Mouse (Mus musculus) CH12.LX (cell line): ENCODE measurements around the gene Klk1b3. TPM values are rescaled to one million over a fixed set of nuclear protein-coding genes. Genes with fewer than 3 reads are reported as not detected.
"Not testable (repeated sequence)": the region's sequence is repeated elsewhere in the genome, so short reads cannot be mapped to it uniquely, and the experiment has no call there.

Source experiments
- DNase-seq: peaks from one replicate; pipeline ENCODE4 v3.0.0-alpha.2; 2013; ENCODE audit errors: extremely low read depth
- H3K27ac ChIP-seq: 2 replicates; pipeline ENCODE4 v1.5.1; 2012; ENCODE audit warnings: low read depth, mild to moderate bottlenecking, control low read depth, moderate library complexity; ENCODE audit not compliant: insufficient read depth
- H3K27me3 ChIP-seq: replicated peaks from 2 replicates; pipeline ENCODE3; 2012; ENCODE audit warnings: inconsistent platforms
- H3K36me3 ChIP-seq, 2 experiments: replicated peaks in 1 of 2; 2 replicates each; pipeline versions ENCODE3 to v1.6.1; 2012; ENCODE audit warnings: inconsistent platforms in 1 of 2, low read length in 1 of 2, mild to moderate bottlenecking in 1 of 2, mixed read lengths in 1 of 2, moderate library complexity in 1 of 2; ENCODE audit not compliant: control insufficient read depth in 1 of 2, insufficient read depth in 1 of 2
- H3K4me1 ChIP-seq, 2 experiments: 2 replicates each; pipeline ENCODE4 v1.6.1; 2012; ENCODE audit warnings: inconsistent platforms in 1 of 2, moderate library complexity in 1 of 2; ENCODE audit not compliant: insufficient read depth in 2 of 2, control insufficient read depth in 1 of 2
- H3K4me2 ChIP-seq: 2 replicates; pipeline ENCODE4 v1.6.1; 2012; ENCODE audit warnings: low read depth, mild to moderate bottlenecking, control low read depth; ENCODE audit not compliant: poor library complexity, insufficient read depth, severe bottlenecking
- H3K4me3 ChIP-seq, 3 experiments: fragments of 150-350 bp in 1 of 3; sonication (generic) in 1 of 3; replicated peaks in 1 of 3; 2 replicates each; pipeline versions ENCODE3 to v1.5.1; 2011 to 2012; ENCODE audit warnings: low read depth in 2 of 3, low read length in 2 of 3, mild to moderate bottlenecking in 2 of 3, moderate library complexity in 2 of 3, control low read depth in 1 of 3, improper control_type of control experiment in 1 of 3, inconsistent platforms in 1 of 3, mixed read lengths in 1 of 3; ENCODE audit not compliant: poor library complexity in 1 of 3
- H3K79me2 ChIP-seq: replicated peaks from 2 replicates; pipeline ENCODE4 v1.6.1; 2012; ENCODE audit warnings: mild to moderate bottlenecking, moderate library complexity; ENCODE audit not compliant: control insufficient read depth, poor library complexity, insufficient read depth, severe bottlenecking; ENCODE audit errors: extremely low read depth
- H3K9ac ChIP-seq: 2 replicates; pipeline ENCODE4 v1.6.1; 2012; ENCODE audit warnings: low read depth, mild to moderate bottlenecking, control low read depth, moderate library complexity; ENCODE audit not compliant: insufficient read depth
- H3K9me3 ChIP-seq: replicated peaks from 2 replicates; pipeline ENCODE3; 2012; ENCODE audit warnings: low read length, inconsistent platforms, mixed read lengths
- BHLHE40 ChIP-seq: IDR thresholded peaks from 2 replicates; pipeline ENCODE4 v1.6.1; 2011; ENCODE audit warnings: mild to moderate bottlenecking, low read depth, low read length, improper control_type of control experiment
- CHD2 ChIP-seq: IDR thresholded peaks from 2 replicates; pipeline ENCODE4 v1.6.1; 2011; ENCODE audit warnings: low read length, improper control_type of control experiment
- CTCF ChIP-seq, 2 experiments: IDR thresholded peaks in 1 of 2; conservative IDR thresholded peaks in 1 of 2; 2 replicates each; pipeline ENCODE4 v1.5.1; 2011 to 2012; ENCODE audit warnings: low read depth in 2 of 2, low read length in 2 of 2, improper control_type of control experiment in 1 of 2, inconsistent platforms in 1 of 2, mild to moderate bottlenecking in 1 of 2, moderate library complexity in 1 of 2
- E2F4 ChIP-seq: IDR thresholded peaks from 2 replicates; pipeline ENCODE4 v1.6.1; 2011; ENCODE audit warnings: low read depth, low read length, improper control_type of control experiment; ENCODE audit not compliant: insufficient replicate concordance
- ELF1 ChIP-seq: IDR thresholded peaks from 2 replicates; pipeline ENCODE4 v1.6.1; 2014; ENCODE audit warnings: low read depth, mild to moderate bottlenecking, inconsistent platforms, low read length, improper control_type of control experiment
- EP300 ChIP-seq: IDR thresholded peaks from 2 replicates; pipeline ENCODE4 v1.6.1; 2011; ENCODE audit warnings: low read length, improper control_type of control experiment
- ETS1 ChIP-seq: conservative IDR thresholded peaks from 2 replicates; pipeline ENCODE4 v1.6.1; 2012; ENCODE audit warnings: low read depth, mild to moderate bottlenecking, inconsistent platforms, low read length, improper control_type of control experiment, moderate library complexity
- HCFC1 ChIP-seq: IDR thresholded peaks from 2 replicates; pipeline ENCODE4 v1.6.1; 2012; ENCODE audit warnings: low read depth, mild to moderate bottlenecking, inconsistent platforms, low read length, improper control_type of control experiment
- KAT2A ChIP-seq: IDR thresholded peaks from 2 replicates; pipeline ENCODE4 v1.6.1; 2012; ENCODE audit warnings: low read length, improper control_type of control experiment, inconsistent platforms; ENCODE audit not compliant: insufficient replicate concordance
- MAFK ChIP-seq: IDR thresholded peaks from 2 replicates; pipeline ENCODE4 v1.6.1; 2011; ENCODE audit warnings: low read length, improper control_type of control experiment; ENCODE audit not compliant: insufficient replicate concordance
- MAZ ChIP-seq: IDR thresholded peaks from 2 replicates; pipeline ENCODE4 v1.6.1; 2012; ENCODE audit warnings: low read depth, mild to moderate bottlenecking, inconsistent platforms, low read length, improper control_type of control experiment, moderate library complexity
- MXI1 ChIP-seq: IDR thresholded peaks from 2 replicates; pipeline ENCODE4 v1.6.1; 2011; ENCODE audit warnings: mild to moderate bottlenecking, low read depth, low read length, improper control_type of control experiment
- NRF1 ChIP-seq: IDR thresholded peaks from 2 replicates; pipeline ENCODE4 v1.6.1; 2014; ENCODE audit warnings: low read depth, mild to moderate bottlenecking, inconsistent platforms, low read length, improper control_type of control experiment, moderate library complexity
- RCOR1 ChIP-seq: conservative IDR thresholded peaks from 2 replicates; pipeline ENCODE4 v1.6.1; 2012; ENCODE audit warnings: low read depth, mild to moderate bottlenecking, inconsistent platforms, low read length, improper control_type of control experiment
- SMC3 ChIP-seq: IDR thresholded peaks from 2 replicates; pipeline ENCODE4 v1.6.1; 2011; ENCODE audit warnings: low read depth, low read length, improper control_type of control experiment
- TBP ChIP-seq: conservative IDR thresholded peaks from 2 replicates; pipeline ENCODE4 v1.6.1; 2011; ENCODE audit warnings: low read depth, low read length, improper control_type of control experiment
- TCF12 ChIP-seq: IDR thresholded peaks from 2 replicates; pipeline ENCODE4 v1.6.1; 2014; ENCODE audit warnings: low read depth, mild to moderate bottlenecking, inconsistent platforms, low read length, improper control_type of control experiment
- ZC3H11A ChIP-seq: IDR thresholded peaks from 2 replicates; pipeline ENCODE4 v1.6.1; 2012; ENCODE audit warnings: low read depth, mild to moderate bottlenecking, inconsistent platforms, low read length, improper control_type of control experiment
- ZKSCAN1 ChIP-seq: IDR thresholded peaks from 2 replicates; pipeline ENCODE4 v1.6.1; 2012; ENCODE audit warnings: low read depth, inconsistent platforms, low read length, improper control_type of control experiment, borderline replicate concordance
- ZMIZ1 ChIP-seq: IDR thresholded peaks from 2 replicates; pipeline ENCODE4 v1.6.1; 2012; ENCODE audit warnings: low read depth, mild to moderate bottlenecking, inconsistent platforms, low read length, improper control_type of control experiment
- dilution Hi-C: fragments of 300-500 bp; cut with MboI; formaldehyde crosslinking; loops from 2 replicates; pipeline ENCODE4 v1.14.3; 2020; ENCODE audit warnings: low sequenced_read_pairs; ENCODE audit not compliant: extremely low pct_unique_long_range_greater_than_20kb, extremely low pct_ligation_motif_present
- in situ Hi-C: fragments of 300-500 bp; cut with MboI; formaldehyde crosslinking; loops from 3 replicates; pipeline ENCODE4 v1.14.3; 2019; ENCODE audit warnings: low sequenced_read_pairs, low pct_ligation_motif_present, low pct_unique_long_range_greater_than_20kb, mixed read lengths
- polyA plus RNA-seq: library from polyadenylated mRNA; unstranded; fragments of >175 nt; gene quantifications from 2 replicates; pipeline ENCODE4 v1.2.1, GENCODE M21; 2012; ENCODE audit warnings: low read depth; ENCODE audit not compliant: insufficient read length
- total RNA-seq, 2 experiments: library from RNA; depleted of rRNA; stranded (reverse); fragments of 300-350 nt in 1 of 2; fragments of >200 nt in 1 of 2; gene quantifications; 2 replicates each; pipeline ENCODE4 v1.2.3; 2012 to 2014

Gene Klk1b3
- total and polyA plus RNA-seq, 3 experiments, result not detected

DNA sequence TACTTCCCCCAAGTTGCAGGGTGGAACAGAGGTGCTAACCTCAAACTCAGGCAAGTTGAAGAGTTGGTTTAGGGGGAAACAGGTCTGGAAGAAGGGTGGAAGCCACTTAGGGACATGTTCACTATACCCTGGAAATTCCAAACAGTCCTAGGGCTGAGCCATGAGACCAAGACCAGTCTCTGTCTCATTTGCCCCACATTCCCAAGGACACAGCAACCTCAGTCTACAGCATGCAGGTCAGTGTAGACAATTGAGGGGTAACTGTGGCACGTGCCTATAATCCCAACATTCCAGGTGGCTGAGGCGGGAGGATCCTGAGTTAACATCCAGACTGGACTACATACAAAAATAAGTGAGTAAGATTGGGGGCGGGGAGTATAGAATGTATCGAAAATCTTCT is 51.3 kb downstream of the Klk1b3 start:
- no peak for TF ChIP-seq ZC3H11A
- no peak for TF ChIP-seq HCFC1
- TF ChIP-seq SMC3, result no peak
- no peak for TF ChIP-seq CHD2
- no peak for TF ChIP-seq ETS1
- TF ChIP-seq ELF1, result no peak
- TF ChIP-seq MXI1, result no peak
- TF ChIP-seq ZMIZ1, result no peak
- no peak for TF ChIP-seq MAZ
- no peak for TF ChIP-seq TCF12
- TF ChIP-seq RCOR1, result no peak
- no peak for TF ChIP-seq KAT2A
- TF ChIP-seq CTCF (conservative IDR thresholded peaks at IDR 0.05 in 1 of 2, IDR thresholded peaks at IDR 0.05 in 1 of 2; ENCODE audit: low read depth in 2 of 2, low read length in 2 of 2), result no peak
- no peak for TF ChIP-seq E2F4
- no peak for TF ChIP-seq NRF1
- TF ChIP-seq ZKSCAN1, result no peak
- no peak for TF ChIP-seq TBP
- TF ChIP-seq BHLHE40, result no peak
- TF ChIP-seq EP300, result no peak
- TF ChIP-seq MAFK, result no peak
- Histone ChIP-seq H3K9me3 (no peaks in the 10 kb centered on the region), H3K9ac (no peak overlapping the region), H3K4me2 (no peak overlapping the region), H3K4me1 (peaks cover 12 to 61% of the 10 kb centered on the region in 2 experiments), H3K27ac (no peak overlapping the region), H3K27me3 (no peaks in the 10 kb centered on the region), H3K4me3 (no peak overlapping the region), H3K36me3 (peaks cover 36 to 54% of the 10 kb centered on the region in 2 experiments), H3K79me2 (peaks cover 18% of the 10 kb centered on the region)
- in situ Hi-C loops (no loop called here), dilution Hi-C loops (no loop called here)
- DNase-seq, result no peak

GRCm38 (mm10) chr7:44250732-44251275 is 52.8 kb downstream of the Klk1b3 start:
- H3K9me3 ChIP-seq, DNase-seq, dilution Hi-C loops, H3K4me3 ChIP-seq, H3K27ac ChIP-seq, H3K4me2 ChIP-seq, H3K9ac ChIP-seq, H3K27me3 ChIP-seq, in situ Hi-C loops: not testable (repeated sequence)
- H3K36me3 ChIP-seq, result peaks cover 36 to 54% of the 10 kb centered on the region in 2 experiments
- H3K4me1 ChIP-seq, result peaks cover 15 to 70% of the 10 kb centered on the region in 2 experiments
- H3K79me2 ChIP-seq, result peaks cover 14% of the 10 kb centered on the region

Other genes with a start within 250 kb of the Klk1b3 start
Only the 20 nearest of the 23 such genes appear.
- not detected in 2 replicates for gene Klk1b9, start 222.1 kb upstream of the Klk1b3 start, total RNA-seq (2012; rRNA removed)
- gene Klk1b9, start 222.1 kb upstream of the Klk1b3 start, total RNA-seq (2014; rRNA removed), result not detected in 2 replicates
- not detected in 2 replicates for gene Klk1b9, start 222.1 kb upstream of the Klk1b3 start, polyA plus RNA-seq
- gene Klk1b11, start 202.3 kb upstream of the Klk1b3 start, total RNA-seq (2012; rRNA removed), result not detected in 2 replicates
- not detected in 2 replicates for gene Klk1b11, start 202.3 kb upstream of the Klk1b3 start, total RNA-seq (2014; rRNA removed)
- gene Klk1b11, start 202.3 kb upstream of the Klk1b3 start, polyA plus RNA-seq, result not detected in 2 replicates
- not detected in 2 replicates for gene Klk1b26, start 186.0 kb upstream of the Klk1b3 start, total RNA-seq (2012; rRNA removed)
- gene Klk1b26, start 186.0 kb upstream of the Klk1b3 start, total RNA-seq (2014; rRNA removed), result not detected in 2 replicates
- not detected in 2 replicates for gene Klk1b26, start 186.0 kb upstream of the Klk1b3 start, polyA plus RNA-seq
- 0.29 TPM in 1 of 2 replicates, not detected in the other for gene Klk1b27, start 145.9 kb upstream of the Klk1b3 start, total RNA-seq (2012; rRNA removed)
- 0.69 and 0.75 TPM in 2 replicates for gene Klk1b27, start 145.9 kb upstream of the Klk1b3 start, total RNA-seq (2014; rRNA removed)
- not detected in 2 replicates for gene Klk1b27, start 145.9 kb upstream of the Klk1b3 start, polyA plus RNA-seq
- not detected in 2 replicates for gene Klk1b21, start 95.9 kb upstream of the Klk1b3 start, total RNA-seq (2012; rRNA removed)
- not detected in 2 replicates for gene Klk1b21, start 95.9 kb upstream of the Klk1b3 start, total RNA-seq (2014; rRNA removed)
- gene Klk1b21, start 95.9 kb upstream of the Klk1b3 start, polyA plus RNA-seq, result not detected in 2 replicates
- gene Klk1b22, start 85.5 kb upstream of the Klk1b3 start, total RNA-seq (2012; rRNA removed), result not detected in 2 replicates
- not detected in 2 replicates for gene Klk1b22, start 85.5 kb upstream of the Klk1b3 start, total RNA-seq (2014; rRNA removed)
- not detected in 2 replicates for gene Klk1b22, start 85.5 kb upstream of the Klk1b3 start, polyA plus RNA-seq
- not detected in 2 replicates for gene Klk1b16, start 61.4 kb upstream of the Klk1b3 start, total RNA-seq (2012; rRNA removed)
- gene Klk1b16, start 61.4 kb upstream of the Klk1b3 start, total RNA-seq (2014; rRNA removed), result not detected in 2 replicates
- gene Klk1b16, start 61.4 kb upstream of the Klk1b3 start, polyA plus RNA-seq, result not detected in 2 replicates
- gene Klk1b24, start 10.0 kb upstream of the Klk1b3 start, total RNA-seq (2012; rRNA removed), result not detected in 2 replicates
- gene Klk1b24, start 10.0 kb upstream of the Klk1b3 start, total RNA-seq (2014; rRNA removed), result not detected in 2 replicates
- not detected in 2 replicates for gene Klk1b24, start 10.0 kb upstream of the Klk1b3 start, polyA plus RNA-seq
- not detected in 2 replicates for gene Klk1b4, start 9.2 kb downstream of the Klk1b3 start, total RNA-seq (2012; rRNA removed)
- not detected in 2 replicates for gene Klk1b4, start 9.2 kb downstream of the Klk1b3 start, total RNA-seq (2014; rRNA removed)
- not detected in 2 replicates for gene Klk1b4, start 9.2 kb downstream of the Klk1b3 start, polyA plus RNA-seq
- not detected in 2 replicates for gene Klk1b5, start 17.8 kb downstream of the Klk1b3 start, total RNA-seq (2012; rRNA removed)
- not detected in 2 replicates for gene Klk1b5, start 17.8 kb downstream of the Klk1b3 start, total RNA-seq (2014; rRNA removed)
- not detected in 2 replicates for gene Klk1b5, start 17.8 kb downstream of the Klk1b3 start, polyA plus RNA-seq
- gene Klk1, start 27.2 kb downstream of the Klk1b3 start, total RNA-seq (2012; rRNA removed), result not detected in 2 replicates
- 0.27 TPM in 1 of 2 replicates, not detected in the other for gene Klk1, start 27.2 kb downstream of the Klk1b3 start, total RNA-seq (2014; rRNA removed)
- gene Klk1, start 27.2 kb downstream of the Klk1b3 start, polyA plus RNA-seq, result not detected in 2 replicates
- gene Gm36864, start 38.0 kb downstream of the Klk1b3 start, total RNA-seq (2012; rRNA removed), result not detected in 2 replicates
- gene Gm36864, start 38.0 kb downstream of the Klk1b3 start, total RNA-seq (2014; rRNA removed), result not detected in 2 replicates
- 0.16 TPM in 1 of 2 replicates, not detected in the other for gene Gm36864, start 38.0 kb downstream of the Klk1b3 start, polyA plus RNA-seq
- 0.25 and 0.38 TPM in 2 replicates for gene 1700028J19Rik, start 48.5 kb downstream of the Klk1b3 start, total RNA-seq (2012; rRNA removed)
- 0.36 and 0.44 TPM in 2 replicates for gene 1700028J19Rik, start 48.5 kb downstream of the Klk1b3 start, total RNA-seq (2014; rRNA removed)
- gene 1700028J19Rik, start 48.5 kb downstream of the Klk1b3 start, polyA plus RNA-seq, result 0.60 and 0.86 TPM in 2 replicates
- gene 2410002F23Rik, start 48.5 kb downstream of the Klk1b3 start, total RNA-seq (2012; rRNA removed), result 44.4 and 64.0 TPM in 2 replicates
- gene 2410002F23Rik, start 48.5 kb downstream of the Klk1b3 start, total RNA-seq (2014; rRNA removed), result 67.0 and 69.6 TPM in 2 replicates
- gene 2410002F23Rik, start 48.5 kb downstream of the Klk1b3 start, polyA plus RNA-seq, result 91.0 and 96.1 TPM in 2 replicates
- gene Acp4, start 59.2 kb downstream of the Klk1b3 start, total RNA-seq (2012; rRNA removed), result 0.08 TPM in 1 of 2 replicates, not detected in the other
- gene Acp4, start 59.2 kb downstream of the Klk1b3 start, total RNA-seq (2014; rRNA removed), result not detected in 2 replicates
- 0.33 and 0.57 TPM in 2 replicates for gene Acp4, start 59.2 kb downstream of the Klk1b3 start, polyA plus RNA-seq
- gene Gm15517, start 63.3 kb downstream of the Klk1b3 start, total RNA-seq (2012; rRNA removed), result not detected in 2 replicates
- gene Gm15517, start 63.3 kb downstream of the Klk1b3 start, total RNA-seq (2014; rRNA removed), result not detected in 2 replicates
- gene Gm15517, start 63.3 kb downstream of the Klk1b3 start, polyA plus RNA-seq, result not detected in 2 replicates
- gene Clec11a, start 108.7 kb downstream of the Klk1b3 start, total RNA-seq (2012; rRNA removed), result 0.89 and 0.97 TPM in 2 replicates
- 0.46 and 0.69 TPM in 2 replicates for gene Clec11a, start 108.7 kb downstream of the Klk1b3 start, total RNA-seq (2014; rRNA removed)
- 0.38 and 0.53 TPM in 2 replicates for gene Clec11a, start 108.7 kb downstream of the Klk1b3 start, polyA plus RNA-seq
- under 0.01 and 0.04 TPM in 2 replicates for gene Shank1, start 112.1 kb downstream of the Klk1b3 start, total RNA-seq (2012; rRNA removed)
- gene Shank1, start 112.1 kb downstream of the Klk1b3 start, total RNA-seq (2014; rRNA removed), result not detected in 2 replicates
- gene Shank1, start 112.1 kb downstream of the Klk1b3 start, polyA plus RNA-seq, result 0.07 and 0.12 TPM in 2 replicates
- gene Syt3, start 185.9 kb downstream of the Klk1b3 start, total RNA-seq (2012; rRNA removed), result 0.08 and 0.17 TPM in 2 replicates
- gene Syt3, start 185.9 kb downstream of the Klk1b3 start, total RNA-seq (2014; rRNA removed), result 0.11 TPM in 1 of 2 replicates, not detected in the other
- gene Syt3, start 185.9 kb downstream of the Klk1b3 start, polyA plus RNA-seq, result 0.30 TPM in 1 of 2 replicates, not detected in the other
- 0.17 and 0.81 TPM in 2 replicates for gene 1700008O03Rik, start 187.6 kb downstream of the Klk1b3 start, total RNA-seq (2012; rRNA removed)
- not detected in 2 replicates for gene 1700008O03Rik, start 187.6 kb downstream of the Klk1b3 start, total RNA-seq (2014; rRNA removed)
- gene 1700008O03Rik, start 187.6 kb downstream of the Klk1b3 start, polyA plus RNA-seq, result 0.74 and 1.7 TPM in 2 replicates